Mouse (Mus musculus): Measurements from ENCODE around the gene Nsg1.
A peak's percentile ranks its signal among the peaks of the same experiment; 100 is the strongest.

Gene Nsg1

GRCm38 (mm10) chr5:38146524-38146923, 13.2 kb downstream of the Nsg1 start:
- no peak for DNase-seq (ENCODE audit: low read depth, low spot score)

GRCm38 (mm10) chr5:38140893-38141292, 18.8 kb downstream of the Nsg1 start:
- DNase-seq (ENCODE audit: low read depth, low spot score): no peak

GRCm38 (mm10) chr5:38137163-38137562, 22.5 kb downstream of the Nsg1 start:
- no peak for DNase-seq (ENCODE audit: low read depth, low spot score)

DNA sequence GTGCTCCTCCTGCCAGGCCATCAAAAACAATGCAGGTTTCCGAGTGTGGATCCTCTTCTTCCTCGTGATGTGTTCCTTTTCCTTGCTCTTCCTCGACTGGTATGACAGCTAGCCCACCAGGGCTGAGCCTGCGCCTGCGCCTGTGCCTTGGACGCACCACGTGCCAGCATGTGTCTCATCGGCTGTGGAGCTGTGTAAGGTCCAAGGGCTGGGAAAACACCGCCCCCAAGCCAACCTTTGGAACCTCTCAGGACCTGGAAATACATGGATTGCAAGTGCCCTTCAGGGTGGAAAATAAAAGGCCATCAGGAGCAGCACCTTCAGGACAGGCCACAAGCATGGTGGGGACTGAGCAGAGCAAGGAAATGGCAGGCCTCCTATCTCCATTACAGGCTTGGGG, 23.5 kb downstream of the Nsg1 start:
- DNase-seq (ENCODE audit: low read depth, low spot score): no peak

DNA sequence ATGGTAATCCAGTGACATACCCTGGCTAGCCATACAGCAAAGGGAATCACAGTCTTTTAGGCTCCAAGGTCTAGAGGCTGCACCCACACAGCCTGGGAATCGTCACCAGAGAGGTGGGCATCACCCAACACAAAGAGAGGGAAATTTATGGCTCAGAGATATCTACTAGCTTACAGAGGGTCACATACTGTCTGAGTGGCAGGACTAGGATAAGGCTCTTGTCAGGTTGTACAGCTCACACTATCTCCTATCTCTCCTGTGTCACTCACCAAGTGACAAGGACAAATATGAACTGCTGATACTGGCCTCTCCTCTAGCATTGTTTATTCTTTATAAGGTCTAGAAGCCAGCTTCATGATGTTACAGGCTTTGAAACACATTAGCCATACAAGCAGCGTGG, 30.4 kb downstream of the Nsg1 start:
- no peak for DNase-seq (ENCODE audit: low read depth, low spot score)

GRCm38 (mm10) chr5:38126519-38127306, 33.0 kb downstream of the Nsg1 start:
- DNase-seq (ENCODE audit: low read depth, low spot score): no peak

GRCm38 (mm10) chr5:38121699-38122098, 38.0 kb downstream of the Nsg1 start:
- no peak for DNase-seq (ENCODE audit: low read depth, low spot score)

GRCm38 (mm10) chr5:38119268-38119667, 40.4 kb downstream of the Nsg1 start:
- DNase-seq (ENCODE audit: low read depth, low spot score): no peak

DNA sequence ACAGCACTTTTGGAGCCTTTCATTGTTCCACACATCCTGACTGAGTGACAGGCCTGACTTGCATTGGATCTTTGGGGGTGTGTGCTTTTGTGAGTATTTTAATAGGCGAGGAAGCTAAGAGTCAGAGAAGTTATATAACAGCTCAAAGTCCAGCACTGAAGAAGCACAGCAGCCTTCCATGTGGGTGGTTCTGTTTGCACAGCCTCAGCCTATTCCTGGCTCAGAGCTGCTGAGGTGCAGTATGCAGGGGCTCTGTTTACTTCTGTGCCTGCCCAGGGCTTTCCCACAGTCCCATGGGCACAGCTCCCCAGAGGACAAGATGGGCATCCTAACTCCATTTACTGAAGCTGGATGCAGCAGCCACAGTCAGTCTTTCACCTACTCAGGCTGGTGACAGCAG, 42.7 kb downstream of the Nsg1 start:
- no peak for DNase-seq (ENCODE audit: low read depth, low spot score)

GRCm38 (mm10) chr5:38114526-38114925, 45.2 kb downstream of the Nsg1 start:
- no peak for DNase-seq (ENCODE audit: low read depth, low spot score)

DNA sequence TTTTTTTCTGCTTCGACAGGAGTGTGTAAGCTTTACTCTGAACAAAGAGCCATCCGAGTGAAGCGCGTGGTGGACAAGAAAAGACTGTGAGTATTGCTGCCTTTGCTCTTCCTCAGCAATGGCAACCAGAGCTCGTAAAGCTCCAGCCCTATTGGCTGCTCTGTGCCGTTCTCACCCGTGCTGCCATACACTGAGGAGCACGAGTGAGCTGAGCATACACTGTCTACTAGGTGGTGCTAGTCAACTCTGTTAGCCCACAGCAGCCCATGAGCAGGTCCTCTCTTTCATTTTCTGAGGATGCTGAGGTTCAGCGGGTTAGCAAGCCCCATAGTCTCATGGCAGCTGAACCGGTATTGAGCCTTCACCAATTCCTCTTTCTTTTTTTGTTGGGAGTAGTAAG, 52.9 kb downstream of the Nsg1 start:
- DNase-seq (ENCODE audit: low read depth, low spot score): no peak

GRCm38 (mm10) chr5:38106080-38106697, 53.5 kb downstream of the Nsg1 start:
- no peak for DNase-seq (ENCODE audit: low read depth, low spot score)

DNA sequence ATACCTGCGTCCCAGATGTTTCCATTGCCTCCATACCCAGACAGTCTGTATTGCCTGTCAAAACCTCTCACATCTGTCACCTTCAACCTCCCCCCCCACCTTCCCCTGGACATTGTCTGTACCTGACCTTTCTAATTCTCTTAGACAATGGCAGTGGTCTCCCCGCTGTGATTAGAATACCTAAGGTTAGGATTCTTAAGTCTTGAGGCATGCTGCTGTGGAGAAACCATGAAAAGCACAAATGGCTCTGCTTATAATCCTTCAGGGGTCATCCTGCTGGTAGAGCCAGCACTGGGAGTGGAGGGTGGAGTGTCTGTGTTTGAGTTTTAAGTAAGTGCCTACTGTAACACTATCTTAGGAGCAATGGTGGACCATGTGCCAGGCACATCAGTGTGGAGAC, 56.8 kb downstream of the Nsg1 start:
- no peak for DNase-seq (ENCODE audit: low read depth, low spot score)

DNA sequence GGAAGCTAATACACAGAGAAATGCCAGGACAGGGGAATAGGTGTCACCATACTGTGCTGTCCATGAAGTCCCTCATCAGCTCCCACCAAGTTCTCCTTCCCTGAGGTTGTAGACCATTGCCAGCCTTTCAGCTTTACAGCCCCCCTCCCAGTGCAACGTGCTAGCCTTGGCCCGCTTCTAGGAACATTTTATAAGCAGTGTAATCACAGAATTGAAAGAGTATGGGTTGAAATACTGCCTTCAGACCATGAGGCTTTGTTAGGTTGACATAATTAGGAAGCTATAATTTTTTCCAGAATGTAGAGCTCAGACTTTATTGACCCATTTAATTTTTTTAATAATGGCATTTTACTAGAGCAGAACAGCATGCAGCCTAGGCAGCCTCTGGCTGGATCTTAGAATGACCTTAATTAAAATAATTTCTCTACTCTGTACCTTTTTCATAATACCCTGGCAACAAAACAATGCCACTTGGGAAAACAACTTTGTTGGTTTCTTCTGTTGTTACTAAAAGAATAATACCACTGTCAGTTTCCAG, 60.5 kb downstream of the Nsg1 start:
- DNase-seq (ENCODE audit: low read depth, low spot score): no peak

- no peak for DNase-seq (ENCODE audit: low read depth, low spot score)
Measured at GRCm38 (mm10) chr5:38097501-38098093, 62.1 kb downstream of the Nsg1 start.

GRCm38 (mm10) chr5:38094331-38094730, 65.4 kb downstream of the Nsg1 start:
- no peak for DNase-seq (ENCODE audit: low read depth, low spot score)

GRCm38 (mm10) chr5:38091966-38092304, 67.8 kb downstream of the Nsg1 start:
- no peak for DNase-seq (ENCODE audit: low read depth, low spot score)

DNA sequence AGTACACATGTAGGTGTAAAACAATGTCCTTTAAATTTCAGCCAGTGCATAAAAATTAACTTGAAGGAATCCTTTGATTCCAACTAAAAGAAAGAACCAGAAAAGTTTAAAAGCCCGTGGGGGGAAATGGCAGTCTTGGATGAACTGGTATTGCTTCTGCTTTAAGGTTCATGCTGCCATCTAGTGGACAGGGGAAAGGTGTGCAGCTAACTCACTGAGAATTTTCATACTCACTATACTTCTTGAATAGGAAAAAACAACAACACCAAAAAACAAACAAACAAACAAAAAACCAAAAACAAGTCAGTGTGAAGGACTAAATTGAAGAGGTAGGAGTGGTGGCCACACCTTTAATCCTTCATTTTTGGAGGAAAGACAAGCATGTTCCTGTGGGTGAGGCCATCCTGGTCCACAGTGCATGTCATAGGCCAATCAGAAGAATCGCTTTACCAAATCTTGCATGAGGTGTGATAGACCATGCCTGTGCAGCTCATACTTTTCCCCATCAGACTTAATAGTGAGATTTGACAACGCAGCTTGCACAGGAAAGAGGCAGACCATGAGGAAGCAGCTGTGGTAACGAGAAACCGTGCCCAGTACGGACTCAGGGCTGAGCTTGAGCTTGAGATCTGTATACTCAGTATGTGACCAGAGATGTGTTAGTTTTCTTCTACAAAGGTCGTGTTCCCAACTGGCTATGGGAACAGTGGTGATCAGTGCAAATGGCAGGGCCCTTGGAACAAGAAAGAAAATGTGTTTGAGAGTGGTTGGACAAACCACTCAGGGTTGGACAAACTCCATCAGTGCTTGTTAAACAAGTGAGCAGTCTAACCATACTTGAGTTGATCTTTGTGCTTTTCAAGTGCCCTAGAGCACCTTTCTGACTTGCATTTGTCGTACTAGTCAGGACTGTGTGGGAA, 68.4 kb downstream of the Nsg1 start:
- peak; percentile 36 for DNase-seq (ENCODE audit: low read depth, low spot score)

DNA sequence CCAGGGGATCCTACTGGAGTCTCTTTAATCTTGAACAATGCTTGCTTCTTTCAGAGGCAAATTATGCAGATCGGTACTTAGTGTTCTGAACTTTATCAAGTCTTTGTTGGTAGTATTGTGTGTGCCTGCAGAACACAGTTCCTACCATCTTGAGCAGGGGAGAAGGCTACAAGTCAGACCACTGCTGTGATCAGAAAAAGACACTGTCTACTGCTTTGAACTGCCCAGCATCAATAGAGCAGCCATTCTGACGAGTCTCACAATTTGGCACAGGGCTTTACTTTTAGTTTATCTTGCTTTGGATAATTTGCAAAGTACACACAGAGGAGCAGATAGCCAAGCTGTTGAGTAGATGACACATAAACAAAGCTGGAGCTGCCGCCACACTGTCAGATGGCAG, 69.1 kb downstream of the Nsg1 start:
- DNase-seq (ENCODE audit: low read depth, low spot score): no peak

- DNase-seq (ENCODE audit: low read depth, low spot score): no peak
Measured at GRCm38 (mm10) chr5:38090111-38090510, 69.6 kb downstream of the Nsg1 start.
